Mouse (Mus musculus) right cerebral cortex, adult 18-20 months (tissue): ENCODE results near the gene Dad1.

Experiments
- DNase-seq: peaks from one replicate; pipeline ENCODE4 v3.0.0; 2022; ENCODE audit warnings: mixed read lengths

Gene Dad1

DNA sequence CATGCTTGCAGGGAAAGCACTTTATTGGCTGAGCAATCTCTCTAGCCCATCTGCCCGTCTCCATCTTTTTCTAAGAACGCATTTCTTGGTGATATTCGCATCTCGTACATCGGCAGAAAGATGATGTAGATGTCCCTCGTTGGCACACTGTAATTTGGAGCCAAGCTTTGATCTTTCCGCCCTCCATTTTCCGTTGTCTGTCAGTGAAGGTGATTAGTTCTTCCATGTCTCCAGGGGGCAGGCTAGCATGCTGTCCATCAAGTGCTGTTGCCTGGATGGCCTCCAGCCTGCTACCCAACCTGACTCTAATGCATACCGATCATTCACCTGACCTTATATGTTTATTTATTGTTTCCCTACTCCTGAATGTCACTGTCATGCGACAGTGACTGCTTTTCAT lies 50.1 kb downstream of the Dad1 start:
- no peak for DNase-seq

DNA sequence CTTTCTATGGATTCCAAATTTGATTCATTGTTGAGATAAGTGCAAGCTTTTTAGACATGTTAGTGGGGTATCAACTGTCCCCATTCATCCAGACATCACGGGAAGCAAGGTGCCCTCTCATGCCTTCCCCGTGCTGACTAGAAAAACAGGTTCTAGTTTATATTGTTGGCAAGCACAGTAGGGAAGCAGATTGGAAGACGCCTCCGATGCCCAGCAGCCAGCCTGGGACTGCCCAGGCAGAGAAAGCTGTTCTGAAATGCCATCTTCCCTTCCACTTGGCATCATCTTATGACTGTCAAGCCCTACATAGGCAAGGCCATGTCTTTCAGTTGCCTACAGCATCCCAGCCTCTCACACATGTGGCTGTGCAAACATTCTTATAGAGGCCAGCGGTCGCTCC lies 50.7 kb downstream of the Dad1 start:
- no peak for DNase-seq

DNA sequence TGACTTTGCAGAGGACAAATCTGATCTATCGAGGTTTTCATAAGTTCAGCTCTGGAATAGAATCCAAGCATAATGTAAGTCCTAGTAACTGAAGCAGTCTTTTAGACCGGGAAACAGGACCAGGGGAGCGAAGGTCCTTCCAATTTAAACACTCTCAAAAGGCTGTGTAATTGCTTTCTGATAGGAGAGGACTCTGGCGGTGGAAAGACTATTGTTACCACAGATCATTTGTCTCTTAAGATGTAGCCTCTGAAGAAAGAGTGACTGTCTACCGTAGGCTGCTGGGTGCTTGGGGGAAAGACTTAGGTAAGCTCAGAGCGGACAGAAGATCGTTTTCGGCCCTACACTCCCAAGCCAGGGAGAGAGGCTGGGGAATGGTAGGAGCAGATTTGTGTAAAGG lies 53.5 kb downstream of the Dad1 start:
- DNase-seq = no peak

DNA sequence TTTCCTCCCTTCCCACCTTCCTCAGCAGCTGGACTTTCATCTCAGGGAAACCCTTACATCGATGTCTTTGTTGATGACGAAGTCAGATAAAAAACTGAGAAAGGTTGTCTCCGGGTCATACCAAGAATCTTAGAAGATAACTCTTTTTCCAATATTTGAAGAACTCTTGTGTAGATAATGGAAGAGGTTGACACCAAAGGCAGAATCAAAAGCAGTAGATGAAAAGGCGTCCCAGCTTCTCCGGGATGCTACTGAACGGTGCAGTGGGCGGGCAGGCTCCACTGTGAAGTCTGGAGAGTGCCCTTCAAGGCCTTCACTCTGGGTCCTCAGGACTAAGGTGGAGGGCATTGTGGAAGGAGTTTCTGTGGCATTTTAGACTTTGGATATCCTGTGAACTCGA lies 54.2 kb downstream of the Dad1 start:
- no peak for DNase-seq

DNA sequence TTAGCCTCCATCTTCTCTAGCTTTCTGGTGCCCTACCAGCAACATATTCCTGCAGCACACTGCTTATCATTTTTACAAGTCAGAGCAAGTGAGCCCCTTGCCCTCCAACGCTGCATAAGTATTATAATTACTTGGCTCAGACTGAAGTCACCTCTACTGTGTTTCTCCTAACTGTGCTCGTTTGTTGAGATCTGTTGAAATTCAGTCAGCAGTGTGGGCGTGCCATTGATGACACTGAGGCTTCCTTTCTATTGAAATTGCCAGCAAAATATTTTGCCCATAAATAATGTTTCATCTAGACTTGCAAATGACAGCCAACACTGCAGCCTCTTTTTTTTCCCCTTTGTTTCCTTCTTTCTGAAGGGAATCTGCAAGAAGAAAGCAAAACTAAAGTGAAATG lies 56.2 kb downstream of the Dad1 start:
- DNase-seq = no peak

DNA sequence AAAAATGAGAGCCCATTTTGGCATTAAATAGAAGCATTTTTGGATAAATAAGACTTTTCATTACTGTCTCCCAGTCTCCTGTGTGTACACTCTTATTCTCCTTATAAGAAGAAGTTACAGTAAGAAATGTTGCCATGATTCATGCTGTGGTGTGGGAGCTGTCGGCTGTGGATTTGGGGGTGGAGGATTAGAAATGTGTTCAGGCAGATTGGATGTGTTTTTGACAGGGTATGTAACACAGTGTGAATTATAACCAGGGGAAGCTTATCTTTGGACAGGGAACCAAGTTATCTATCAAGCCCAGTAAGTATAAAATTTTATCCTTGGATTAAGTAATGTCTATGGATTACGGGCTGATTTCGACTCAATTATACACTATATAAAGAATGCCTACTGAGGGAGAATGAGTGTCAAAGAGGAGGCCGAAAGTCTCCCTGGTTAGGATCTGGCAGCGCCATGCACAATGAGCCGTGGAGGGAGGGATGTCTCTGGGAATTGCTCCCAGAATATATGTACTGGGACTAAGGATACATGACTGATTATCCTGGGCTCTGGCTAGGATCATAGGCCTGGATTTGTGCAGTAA lies 58.0 kb downstream of the Dad1 start:
- DNase-seq = peak; percentile 53

DNA sequence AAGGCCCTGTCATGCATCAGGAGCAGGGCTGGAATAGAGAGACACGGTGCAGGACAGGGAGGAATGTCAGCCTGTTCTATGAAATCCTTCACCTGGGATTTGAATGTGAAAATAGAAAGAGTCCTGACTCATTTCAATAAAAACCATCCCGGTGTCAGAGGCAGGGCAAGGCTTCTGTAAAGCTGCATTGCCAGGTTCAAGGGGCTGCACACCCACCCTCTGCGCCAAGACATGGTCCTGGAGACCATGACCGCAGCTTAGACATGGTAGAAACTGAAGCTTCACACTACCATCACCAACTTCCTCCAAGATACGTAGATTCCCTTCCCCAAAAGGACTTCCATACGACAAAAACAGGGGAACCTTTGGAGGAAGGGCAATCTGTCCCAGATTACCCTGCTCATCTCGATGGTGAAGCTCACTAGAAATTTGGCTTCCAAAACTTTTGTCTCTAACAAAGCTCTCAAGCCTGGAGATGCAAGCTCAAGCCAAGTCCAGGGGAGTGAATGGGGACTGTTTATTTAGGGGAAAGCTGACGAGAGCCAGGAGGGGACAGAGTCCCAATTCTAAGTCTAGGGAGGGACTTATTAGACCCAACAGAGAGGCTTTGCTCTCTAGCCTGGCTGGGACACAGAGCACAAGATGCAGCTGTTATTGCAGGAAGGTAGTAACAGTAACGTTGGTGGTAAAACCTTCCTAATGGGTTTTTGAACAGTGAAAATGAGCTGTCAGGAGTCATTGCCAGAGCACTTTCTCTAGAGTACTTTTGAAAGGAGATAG lies 60.4 kb downstream of the Dad1 start:
- no peak for DNase-seq

DNA sequence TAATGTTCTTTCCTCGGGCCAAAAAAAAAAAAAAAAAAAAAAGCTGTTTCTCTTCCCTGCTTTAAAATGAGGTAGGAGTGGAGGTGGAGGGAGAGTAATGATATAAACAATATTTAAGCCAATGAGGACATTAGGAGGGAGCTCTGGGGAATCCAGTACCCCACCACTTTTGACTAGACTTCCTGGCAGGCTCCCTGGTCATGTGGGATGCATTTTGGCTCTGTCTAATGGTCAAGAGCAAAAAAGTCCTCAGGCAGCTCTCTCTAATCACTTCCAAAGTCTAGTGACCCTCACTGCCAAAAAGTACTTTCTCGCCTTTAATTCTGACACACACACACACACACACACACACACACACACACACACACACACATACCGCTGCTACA lies 61.4 kb downstream of the Dad1 start:
- DNase-seq = peak; percentile 38

DNA sequence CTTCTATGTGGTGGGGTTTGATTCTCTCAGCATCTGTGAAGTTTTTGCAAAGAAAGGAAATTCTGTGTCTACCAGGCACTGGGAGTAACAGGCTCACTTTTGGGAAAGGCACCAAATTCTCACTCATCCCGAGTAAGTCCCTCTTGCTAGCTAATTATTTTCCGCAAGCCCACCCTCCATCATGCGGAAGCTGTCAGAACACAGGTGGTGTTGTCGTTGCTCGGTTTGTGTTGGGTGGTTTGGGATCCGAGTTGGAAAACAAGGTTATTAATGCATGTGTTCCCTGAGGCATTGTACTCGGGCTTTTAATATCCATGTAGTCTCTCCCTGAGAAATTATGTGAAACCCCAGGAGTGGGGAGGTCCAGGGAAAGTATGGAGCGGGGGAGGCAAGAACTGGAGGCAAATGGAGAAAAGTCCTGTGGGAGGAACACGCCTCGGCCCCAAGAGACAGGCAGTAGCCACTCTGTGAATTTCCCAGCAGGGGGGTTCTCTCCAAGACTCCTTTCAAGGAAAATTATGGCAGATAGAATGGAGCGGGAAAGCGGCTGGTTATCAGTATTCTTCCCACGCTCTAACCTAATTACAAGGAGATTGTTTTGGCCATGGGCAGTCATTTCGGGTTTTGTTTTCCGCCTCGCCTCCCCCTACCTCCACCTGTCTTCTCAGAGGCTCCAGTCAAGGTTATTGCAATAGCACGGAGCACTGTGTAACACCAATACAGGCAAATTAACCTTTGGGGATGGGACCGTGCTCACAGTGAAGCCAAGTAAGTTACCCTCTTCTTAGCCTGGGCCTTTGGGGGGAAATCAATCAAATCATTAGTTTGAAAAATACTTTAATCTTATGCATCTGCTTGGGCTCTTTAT lies 62.1 kb downstream of the Dad1 start:
- DNase-seq = peak; percentile 34

DNA sequence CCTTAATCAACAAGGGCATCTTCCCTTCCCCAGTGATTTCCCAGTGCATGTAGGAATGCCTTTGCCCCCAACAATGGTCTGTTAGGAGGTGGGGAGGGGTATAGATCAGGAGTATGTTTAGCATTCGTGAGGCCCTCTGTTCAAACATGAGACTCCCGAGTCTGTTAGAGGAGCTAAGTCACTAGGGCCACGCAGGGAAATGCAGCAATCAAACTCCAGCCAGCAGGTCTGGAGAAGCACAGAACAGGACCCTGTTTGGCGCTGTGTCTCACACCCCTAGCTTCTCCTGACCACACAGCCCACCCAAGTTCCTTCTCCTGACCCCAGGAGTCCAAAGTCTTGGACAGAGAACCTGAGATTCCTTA lies 62.9 kb downstream of the Dad1 start:
- no peak for DNase-seq

DNA sequence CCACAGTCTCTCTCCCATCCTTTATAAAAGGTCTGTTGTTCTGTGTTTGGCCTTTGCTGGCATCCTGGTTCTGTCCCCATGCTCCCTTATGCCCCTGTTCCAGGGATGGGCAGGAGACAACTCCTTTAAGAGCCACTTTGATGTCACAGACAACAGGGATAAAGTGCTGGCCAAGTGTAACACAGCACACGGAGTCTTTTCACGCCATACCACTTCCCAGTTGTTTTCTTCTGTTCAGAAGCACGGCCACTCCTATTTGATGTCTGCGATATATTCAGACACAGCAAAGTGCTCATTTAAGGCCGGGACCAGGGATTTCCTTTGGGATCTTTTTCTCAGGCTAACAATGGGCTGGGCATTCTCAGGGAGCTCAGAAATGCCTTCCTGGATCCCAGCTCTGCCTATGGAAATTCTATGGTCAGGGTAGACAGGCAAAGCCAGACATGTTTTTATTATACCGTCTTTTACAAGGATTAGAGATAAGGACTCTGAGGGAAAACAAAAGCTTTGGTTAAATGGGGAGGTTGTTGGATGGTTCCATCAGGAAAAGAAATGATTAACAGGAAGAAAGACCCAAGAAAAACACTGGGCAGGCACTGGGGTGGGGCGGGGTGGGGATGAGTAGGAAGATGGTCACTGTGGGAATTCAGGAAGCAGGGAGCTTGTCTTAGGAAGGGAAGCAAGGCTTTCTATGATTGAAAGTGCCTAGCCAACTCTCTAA lies 63.4 kb downstream of the Dad1 start:
- DNase-seq = no peak

DNA sequence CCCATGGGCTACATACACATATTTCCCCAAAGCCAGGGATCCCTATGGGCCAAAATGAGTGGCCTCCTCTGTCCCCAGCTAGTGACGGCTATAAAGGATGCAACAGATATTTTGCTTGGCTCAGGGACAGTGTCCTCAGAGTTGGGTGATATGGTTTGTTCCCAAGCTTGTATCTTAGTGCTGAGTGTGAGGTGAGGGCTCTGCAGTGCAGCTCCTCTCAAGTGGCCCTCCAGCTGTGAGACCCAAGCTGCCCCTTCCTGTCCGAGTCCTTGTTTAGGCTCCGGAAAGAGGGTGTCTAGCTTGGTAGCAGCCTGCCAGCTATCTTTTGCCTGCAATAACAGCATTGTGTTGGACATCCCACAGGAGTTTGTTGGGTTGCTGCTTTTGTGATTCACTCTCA lies 64.6 kb downstream of the Dad1 start:
- DNase-seq = no peak

DNA sequence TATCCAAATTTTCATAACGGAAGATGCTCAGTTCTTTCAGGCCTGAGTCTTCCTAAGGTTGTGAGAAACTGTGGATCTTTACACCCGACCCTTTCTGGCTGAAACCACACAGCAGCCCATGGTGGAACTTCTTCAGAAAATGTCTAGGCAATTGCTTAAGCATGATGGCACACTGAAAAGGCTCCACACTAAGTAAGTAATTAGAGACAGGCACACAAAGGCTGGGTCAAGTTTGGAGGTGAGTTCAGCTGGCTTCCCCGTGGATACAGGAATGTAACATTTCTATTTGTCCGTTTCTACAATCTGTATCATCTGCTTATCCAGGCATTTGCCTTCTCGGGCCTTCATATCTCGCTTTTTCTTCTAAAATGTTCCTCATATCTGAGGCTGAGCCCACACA lies 66.7 kb downstream of the Dad1 start:
- DNase-seq = no peak
